Mouse (Mus musculus) MEL (cell line): Measurements from ENCODE around the gene Gm3776. TPM values are rescaled to one million over a fixed set of nuclear protein-coding genes. Genes with fewer than 3 reads are reported as not detected.

ENCODE experiments used
- DNase-seq: peaks from one replicate; pipeline ENCODE4 v3.0.0; 2011; ENCODE audit warnings: low read depth, low spot score
- H3K27ac ChIP-seq: 2 replicates; pipeline ENCODE4 v1.5.1; 2012; ENCODE audit warnings: low read depth, mild to moderate bottlenecking, control low read depth, low read length, moderate library complexity; ENCODE audit not compliant: control insufficient read depth
- H3K27me3 ChIP-seq, 2 experiments: fragments of 150-350 bp in 1 of 2; sonication (generic) in 1 of 2; 2 replicates each; pipeline ENCODE4 v1.6.1; 2012; ENCODE audit warnings: low read length in 2 of 2, mild to moderate bottlenecking in 2 of 2, improper control_type of control experiment in 1 of 2, moderate library complexity in 1 of 2; ENCODE audit not compliant: insufficient read depth in 2 of 2, control insufficient read depth in 1 of 2
- H3K36me3 ChIP-seq, 2 experiments: 2 replicates each; pipeline ENCODE4 v1.6.1; 2012 to 2014; ENCODE audit warnings: low read length in 2 of 2, improper control_type of control experiment in 1 of 2, inconsistent platforms in 1 of 2, mild to moderate bottlenecking in 1 of 2; ENCODE audit not compliant: insufficient read depth in 2 of 2, control insufficient read depth in 1 of 2
- H3K4me1 ChIP-seq, 2 experiments: fragments of 150-350 bp in 1 of 2; sonication (generic) in 1 of 2; 2 replicates each; pipeline ENCODE4 v1.6.1; 2012; ENCODE audit warnings: low read length in 2 of 2, improper control_type of control experiment in 1 of 2, mild to moderate bottlenecking in 1 of 2; ENCODE audit not compliant: insufficient read depth in 2 of 2, control insufficient read depth in 1 of 2
- H3K4me3 ChIP-seq, 2 experiments: fragments of 150-350 bp in 1 of 2; sonication (generic) in 1 of 2; 2 replicates each; pipeline ENCODE4 v1.5.1; 2012; ENCODE audit warnings: low read depth in 2 of 2, low read length in 2 of 2, mild to moderate bottlenecking in 2 of 2, moderate library complexity in 2 of 2, control low read depth in 1 of 2, improper control_type of control experiment in 1 of 2; ENCODE audit not compliant: control insufficient read depth in 1 of 2, insufficient read depth in 1 of 2
- H3K79me2 ChIP-seq: 2 replicates; pipeline ENCODE4 v1.6.1; 2012; ENCODE audit warnings: mild to moderate bottlenecking, low read length, moderate library complexity; ENCODE audit not compliant: control insufficient read depth, poor library complexity, insufficient read depth
- H3K9ac ChIP-seq: 2 replicates; pipeline ENCODE4 v1.6.1; 2012; ENCODE audit warnings: low read depth, mild to moderate bottlenecking, control low read depth, low read length, moderate library complexity; ENCODE audit not compliant: control insufficient read depth, poor library complexity, severe bottlenecking
- H3K9me3 ChIP-seq: fragments of 150-350 bp; sonication (generic); replicated peaks from 2 replicates; pipeline ENCODE4 v1.6.1; 2012; ENCODE audit warnings: mild to moderate bottlenecking, low read length, improper control_type of control experiment, moderate library complexity; ENCODE audit not compliant: insufficient read depth
- BHLHE40 ChIP-seq: IDR thresholded peaks from 2 replicates; pipeline ENCODE4 v1.6.1; 2012; ENCODE audit warnings: low read depth, mild to moderate bottlenecking, inconsistent platforms, low read length, improper control_type of control experiment, borderline replicate concordance
- CHD2 ChIP-seq: IDR thresholded peaks from 2 replicates; pipeline ENCODE4 v1.6.1; 2011; ENCODE audit warnings: low read length, improper control_type of control experiment
- E2F4 ChIP-seq: IDR thresholded peaks from 2 replicates; pipeline ENCODE4 v1.6.1; 2011; ENCODE audit warnings: low read depth, low read length, improper control_type of control experiment, borderline replicate concordance
- EP300 ChIP-seq, 2 experiments: IDR thresholded peaks; 2 replicates each; pipeline ENCODE4 v1.6.1; 2011; ENCODE audit warnings: improper control_type of control experiment in 2 of 2, low read length in 2 of 2, low read depth in 1 of 2, mild to moderate bottlenecking in 1 of 2
- GATA1 ChIP-seq: IDR thresholded peaks from 2 replicates; pipeline ENCODE4 v1.6.1; 2011; ENCODE audit warnings: low read depth, low read length, improper control_type of control experiment
- MAFK ChIP-seq: IDR thresholded peaks from 2 replicates; pipeline ENCODE4 v1.6.1; 2011; ENCODE audit warnings: low read depth, mild to moderate bottlenecking, low read length, improper control_type of control experiment, borderline replicate concordance
- MAX ChIP-seq: IDR thresholded peaks from 2 replicates; pipeline ENCODE4 v1.6.1; 2011; ENCODE audit warnings: low read length, improper control_type of control experiment
- MAZ ChIP-seq: IDR thresholded peaks from 2 replicates; pipeline ENCODE4 v1.6.1; 2012; ENCODE audit warnings: low read depth, mild to moderate bottlenecking, inconsistent platforms, low read length, improper control_type of control experiment
- MYC ChIP-seq: IDR thresholded peaks from 2 replicates; pipeline ENCODE4 v1.6.1; 2011; ENCODE audit warnings: low read depth, mild to moderate bottlenecking, low read length, improper control_type of control experiment, moderate library complexity
- POLR2AphosphoS5 ChIP-seq: IDR thresholded peaks from 2 replicates; pipeline ENCODE4 v1.6.1; 2012; ENCODE audit warnings: low read depth, borderline replicate concordance, mild to moderate bottlenecking, inconsistent platforms, low read length, moderate library complexity, mixed read lengths
- SMC3 ChIP-seq: IDR thresholded peaks from 2 replicates; pipeline ENCODE4 v1.6.1; 2011; ENCODE audit warnings: low read depth, low read length, improper control_type of control experiment
- TBP ChIP-seq: IDR thresholded peaks from 2 replicates; pipeline ENCODE4 v1.8.0; 2011; ENCODE audit warnings: low read depth, low read length, improper control_type of control experiment
- TCF12 ChIP-seq: IDR thresholded peaks from 2 replicates; pipeline ENCODE4 v1.6.1; 2014; ENCODE audit warnings: low read depth, mild to moderate bottlenecking, inconsistent platforms, low read length, improper control_type of control experiment, moderate library complexity
- UBTF ChIP-seq: IDR thresholded peaks from 2 replicates; pipeline ENCODE4 v1.6.1; 2012; ENCODE audit warnings: low read depth, mild to moderate bottlenecking, inconsistent platforms, low read length, improper control_type of control experiment, moderate library complexity, borderline replicate concordance; ENCODE audit not compliant: insufficient read depth
- ZKSCAN1 ChIP-seq: IDR thresholded peaks from 2 replicates; pipeline ENCODE4 v1.6.1; 2012; ENCODE audit warnings: low read depth, mild to moderate bottlenecking, inconsistent platforms, low read length, improper control_type of control experiment, moderate library complexity
- ZMIZ1 ChIP-seq: IDR thresholded peaks from 2 replicates; pipeline ENCODE4 v1.6.1; 2012; ENCODE audit warnings: low read depth, mild to moderate bottlenecking, inconsistent platforms, low read length, improper control_type of control experiment, moderate library complexity
- polyA plus RNA-seq, 2 experiments: library from polyadenylated mRNA; stranded (reverse) in 1 of 2; unstranded in 1 of 2; fragments of >175 nt in 1 of 2; fragments of >200 nt in 1 of 2; gene quantifications; 2 replicates each; pipeline versions ENCODE4 v1.2.1 to v1.2.4; 2012; ENCODE audit warnings: low replicate concordance in 2 of 2, low read depth in 1 of 2; ENCODE audit not compliant: insufficient read length in 2 of 2, insufficient read depth in 1 of 2, missing spikeins in 1 of 2
- total RNA-seq: library from RNA; depleted of rRNA; stranded (reverse); fragments of 300-350 nt; gene quantifications from 2 replicates; pipeline ENCODE4 v1.2.3, GENCODE M21; 2012

Gene Gm3776
- total and polyA plus RNA-seq, 3 experiments, result not detected

- H3K4me1 ChIP-seq, result peaks cover 5 to 11% of the 10 kb centered on the region in 2 experiments
- no peaks in the 10 kb centered on the region for H3K27me3 ChIP-seq
- TF ChIP-seq SMC3, result no peak
- TF ChIP-seq E2F4, result no peak
- no peak for TF ChIP-seq BHLHE40
- no peak for TF ChIP-seq POLR2AphosphoS5
- TF ChIP-seq MAZ, result no peak
- no peak for TF ChIP-seq TBP
- TF ChIP-seq EP300 (IDR thresholded peaks at IDR 0.05; ENCODE audit: low read depth in 1 of 2, low read length in 2 of 2), result no peak
- no peak for TF ChIP-seq ZKSCAN1
- TF ChIP-seq MAFK, result no peak
- TF ChIP-seq MYC, result no peak
- no peaks in the 10 kb centered on the region for H3K9me3 ChIP-seq
- no peak for DNase-seq
- no peak overlapping the region for H3K27ac ChIP-seq
- no peak overlapping the region for H3K9ac ChIP-seq
- no peaks in the 10 kb centered on the region for H3K79me2 ChIP-seq
- peaks cover 0 to 6% of the 10 kb centered on the region in 2 experiments; a peak in 2 of 4 replicates for H3K36me3 ChIP-seq
- no peak overlapping the region for H3K4me3 ChIP-seq
Measured at GRCm38 (mm10) chr9:78211521-78211920, 45.4 kb upstream of the Gm3776 start.

DNA sequence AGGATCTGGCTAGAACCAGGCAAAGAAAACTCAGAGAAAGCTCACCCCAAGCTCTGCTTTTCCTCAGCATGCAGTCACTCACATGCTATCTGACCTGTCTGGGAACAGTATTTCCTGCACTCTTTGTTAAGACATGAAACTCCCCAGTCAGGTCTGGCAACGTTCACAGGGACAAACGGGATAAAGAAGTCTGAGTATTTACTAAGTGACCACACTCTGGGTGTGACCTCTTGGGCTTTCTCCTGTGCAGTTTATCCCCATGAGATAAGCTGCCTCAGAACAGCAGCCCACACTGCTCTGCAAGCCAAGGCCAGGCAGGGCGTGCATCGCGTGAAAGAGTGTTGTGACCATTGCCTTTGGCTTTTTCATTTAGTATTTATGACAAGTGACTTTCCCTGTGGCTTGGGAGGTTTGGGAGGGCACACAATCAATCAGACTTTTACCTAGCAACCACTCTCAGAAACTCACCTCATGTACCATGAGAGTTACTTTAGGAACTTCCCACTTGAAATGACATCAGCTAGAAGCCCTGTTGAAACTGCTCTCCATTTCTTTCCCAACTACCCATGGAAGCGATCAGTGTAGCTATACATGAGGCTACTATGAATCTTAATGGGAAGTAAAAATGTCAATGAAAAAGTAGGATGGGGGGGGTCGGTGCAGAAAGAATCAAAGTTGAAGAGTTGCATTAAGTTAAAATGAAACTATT is 44.4 kb upstream of the Gm3776 start:
- no peaks in the 10 kb centered on the region for H3K27me3 ChIP-seq
- peaks cover 0 to 6% of the 10 kb centered on the region in 2 experiments; a peak in 2 of 4 replicates for H3K36me3 ChIP-seq
- peak; percentile 67 for DNase-seq
- H3K79me2 ChIP-seq, result no peaks in the 10 kb centered on the region
- TF ChIP-seq ZMIZ1 (no peak), MAX (no peak), TBP (no peak), EP300 (IDR thresholded peaks at IDR 0.05; ENCODE audit: low read depth in 1 of 2, low read length in 2 of 2) (peak; percentile 61 to 67), UBTF (no peak), GATA1 (peak; percentile 57; the same call in 1 of the 2 replicates), CHD2 (no peak), TCF12 (0 out of 2 replicates have a peak, but pooled peaks have one; percentile 30)
- H3K4me3 ChIP-seq, result peak overlapping the region; percentile 18 to 20; a peak in 3 of 4 replicates
- H3K9ac ChIP-seq, result 0 out of 2 replicates have a peak overlapping the region, but pooled peaks have one; percentile 6
- no peak overlapping the region for H3K27ac ChIP-seq
- peaks cover 5 to 11% of the 10 kb centered on the region in 2 experiments for H3K4me1 ChIP-seq
- H3K9me3 ChIP-seq, result no peaks in the 10 kb centered on the region
